Mouse (Mus musculus) neural tube, embryonic 12.5 days (tissue): ENCODE data around the gene Sbsn. TPM values are rescaled to one million over a fixed set of nuclear protein-coding genes. Genes with fewer than 3 reads are reported as not detected.

ENCODE experiments used
- ATAC-seq: fragments of 200-750 bp; cut with Nextera tagmentation; 2 replicates; pipeline ENCODE4 v1.8.0; 2017; ENCODE audit warnings: low read depth, mild to moderate bottlenecking, moderate TSS enrichment, moderate library complexity; ENCODE audit not compliant: low FRiP score
- H3K27ac ChIP-seq: fragments of 300-500 bp; sonication (generic); 2 replicates; pipeline ENCODE4 v1.5.1; 2016
- H3K27me3 ChIP-seq: fragments of 300-500 bp; sonication (generic); replicated peaks from 2 replicates; pipeline ENCODE4 v1.6.1; 2016; ENCODE audit warnings: mild to moderate bottlenecking
- H3K36me3 ChIP-seq: fragments of 300-500 bp; sonication (generic); 2 replicates; pipeline ENCODE4 v1.6.1; 2016; ENCODE audit warnings: mild to moderate bottlenecking
- H3K4me1 ChIP-seq: fragments of 300-500 bp; sonication (generic); 2 replicates; pipeline ENCODE4 v1.6.1; 2016
- H3K4me2 ChIP-seq: fragments of 300-500 bp; sonication (generic); replicated peaks from 2 replicates; pipeline ENCODE4 v1.6.1; 2016; ENCODE audit warnings: mild to moderate bottlenecking
- H3K4me3 ChIP-seq: fragments of 300-500 bp; sonication (generic); 2 replicates; pipeline ENCODE4 v1.5.1; 2016
- H3K9ac ChIP-seq: fragments of 300-500 bp; sonication (generic); 2 replicates; pipeline ENCODE4 v1.6.1; 2016; ENCODE audit warnings: mild to moderate bottlenecking
- H3K9me3 ChIP-seq: fragments of 300-500 bp; sonication (generic); 2 replicates; pipeline ENCODE4 v1.6.1; 2016; ENCODE audit warnings: mild to moderate bottlenecking
- WGBS: fragments of 180-500 bp; shearing (Covaris S2); methylation state at CpG from one replicate; pipeline ENCODE4 v1.1.7; 2016; 5-methylcytosine and 5-hydroxymethylcytosine counted together
- polyA plus RNA-seq: library from polyadenylated mRNA; unstranded; fragments of >200 nt; fragmentation: Nextera tagmentation; extraction: Ambion mirVana; gene quantifications from 2 replicates; pipeline ENCODE4 v1.2.1, GENCODE M21; 2016

The Sbsn gene
- polyA plus RNA-seq, 1 experiment from 2014 or later, result 2.6 TPM

DNA sequence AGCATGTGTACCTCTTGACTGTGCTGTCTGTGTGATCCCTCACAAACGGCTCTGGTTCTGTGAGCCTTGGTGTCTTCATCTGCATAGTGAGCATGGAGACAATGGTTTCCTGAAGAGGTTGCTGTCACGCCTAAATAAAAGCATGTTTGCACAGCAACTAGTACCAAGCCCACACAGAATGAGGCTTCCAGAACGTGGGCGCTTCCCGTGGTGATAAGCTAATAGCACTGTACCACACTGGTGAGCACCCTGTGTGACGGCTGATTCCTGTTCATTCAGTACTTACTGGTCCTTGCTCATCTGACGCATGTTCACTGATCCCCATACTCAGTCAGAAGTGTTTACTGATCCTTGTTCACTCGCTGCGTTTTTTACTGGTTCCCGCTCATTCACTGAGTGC is 38.9 kb downstream of the Sbsn start:
- Histone ChIP-seq H3K4me2 (no peak overlapping the region), H3K9me3 (no peaks in the 10 kb centered on the region), H3K36me3 (no peaks in the 10 kb centered on the region), H3K4me1 (no peaks in the 10 kb centered on the region), H3K9ac (no peak overlapping the region), H3K27ac (no peak overlapping the region), H3K27me3 (no peaks in the 10 kb centered on the region), H3K4me3 (no peak overlapping the region)
- WGBS, result 78% methylated on average over 10 of the region's 10 CpGs
- no peak for ATAC-seq

DNA sequence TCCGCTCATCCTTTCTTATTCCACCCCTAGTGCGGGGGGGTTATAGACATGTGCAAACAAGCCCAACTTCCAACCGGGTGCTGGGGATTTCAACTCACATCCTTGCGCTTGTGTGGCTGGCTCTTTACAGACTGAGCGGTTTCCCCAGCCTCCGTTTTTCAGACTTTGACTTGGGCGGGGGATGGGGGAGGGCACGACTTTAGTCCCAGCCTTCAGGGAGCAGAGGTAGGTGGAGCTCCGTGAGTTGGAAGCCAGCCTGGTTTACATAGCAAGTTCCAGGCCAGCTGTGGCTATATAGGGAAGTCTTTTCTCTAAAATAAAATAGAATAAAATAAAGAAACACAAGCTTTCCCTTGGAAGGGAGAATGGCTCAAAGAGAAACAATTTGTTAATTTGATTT is 40.6 kb downstream of the Sbsn start:
- Histone ChIP-seq H3K4me3 (no peak overlapping the region), H3K36me3 (no peaks in the 10 kb centered on the region), H3K9ac (no peak overlapping the region), H3K27ac (no peak overlapping the region), H3K27me3 (no peaks in the 10 kb centered on the region), H3K4me2 (no peak overlapping the region), H3K4me1 (no peaks in the 10 kb centered on the region), H3K9me3 (no peaks in the 10 kb centered on the region)
- no peak for ATAC-seq
- WGBS, result 32% methylated on average over 9 of the region's 9 CpGs

DNA sequence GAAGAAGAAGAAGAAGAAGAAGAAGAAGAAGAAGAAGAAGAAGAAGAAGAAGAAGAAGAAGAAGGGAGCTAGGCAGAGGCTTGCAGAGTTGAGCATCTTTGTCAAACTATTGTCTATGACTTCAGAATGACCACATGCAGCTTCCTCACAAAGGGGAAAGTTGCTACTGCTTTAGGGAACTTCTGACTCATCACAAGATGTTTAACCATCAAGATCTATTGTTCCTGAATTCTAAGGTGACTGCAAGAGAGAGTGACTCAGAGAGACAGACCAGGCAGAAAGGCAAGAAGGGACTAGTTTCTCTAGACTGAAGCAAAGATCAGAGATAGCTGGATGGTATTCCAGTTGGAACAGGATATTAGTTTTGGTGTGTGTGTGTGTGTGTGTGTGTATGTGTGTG is 43.6 kb downstream of the Sbsn start:
- no peaks in the 10 kb centered on the region for H3K27me3 ChIP-seq
- no peak overlapping the region for H3K9ac ChIP-seq
- H3K27ac ChIP-seq, result no peak overlapping the region
- no peak overlapping the region for H3K4me2 ChIP-seq
- no peaks in the 10 kb centered on the region for H3K36me3 ChIP-seq
- H3K4me1 ChIP-seq, result no peaks in the 10 kb centered on the region
- peaks cover 5% of the 10 kb centered on the region; the same call in 1 of the 2 replicates for H3K9me3 ChIP-seq
- no peak overlapping the region for H3K4me3 ChIP-seq
- no peak for ATAC-seq

DNA sequence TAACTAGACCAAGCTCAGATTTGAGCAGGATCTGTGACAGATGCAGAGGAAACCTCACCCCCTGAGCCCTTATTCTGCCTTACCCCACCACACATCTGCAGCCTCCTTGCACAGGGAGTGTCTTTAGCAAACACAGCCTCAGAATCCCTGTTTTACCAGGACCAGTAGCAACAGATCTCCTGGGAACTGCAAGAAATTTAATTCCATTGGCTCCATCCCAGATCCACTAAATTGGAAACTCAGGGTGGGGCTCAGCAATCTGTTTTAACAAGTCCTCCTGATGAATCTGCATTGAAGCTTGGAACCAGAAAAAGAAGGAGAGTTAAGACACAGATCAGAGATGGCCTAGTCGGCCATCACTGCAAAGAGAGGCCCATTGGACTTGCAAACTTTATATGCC is 45.5 kb downstream of the Sbsn start:
- Histone ChIP-seq H3K27ac (no peak overlapping the region), H3K4me3 (no peak overlapping the region), H3K4me1 (no peaks in the 10 kb centered on the region), H3K4me2 (no peak overlapping the region), H3K27me3 (no peaks in the 10 kb centered on the region), H3K9me3 (peaks cover 8% of the 10 kb centered on the region; the same call in 1 of the 2 replicates), H3K9ac (no peak overlapping the region), H3K36me3 (no peaks in the 10 kb centered on the region)
- ATAC-seq, result no peak
- 74% methylated on average over 1 of the region's 1 CpGs for WGBS

DNA sequence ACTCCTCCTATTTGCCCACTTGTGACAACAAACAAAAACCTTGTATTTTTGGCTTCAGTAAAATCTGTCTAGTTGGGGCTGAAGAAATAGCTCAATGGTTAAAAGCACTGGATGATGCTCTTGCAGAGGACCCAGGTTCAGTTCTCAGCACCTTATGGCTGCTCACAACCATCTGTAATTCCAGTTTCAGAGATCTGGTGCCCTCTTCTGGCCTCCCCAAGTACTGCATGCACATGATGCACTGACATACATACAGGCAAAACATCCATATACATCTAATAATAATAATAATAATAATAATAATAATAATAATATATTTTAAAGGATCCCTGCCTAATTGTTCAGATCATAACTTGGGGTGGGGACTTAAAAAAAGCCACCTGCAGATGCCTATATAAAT is 49.4 kb downstream of the Sbsn start:
- Histone ChIP-seq H3K4me1 (no peaks in the 10 kb centered on the region), H3K4me2 (no peak overlapping the region), H3K9me3 (peaks cover 14% of the 10 kb centered on the region; the same call in 1 of the 2 replicates), H3K36me3 (no peaks in the 10 kb centered on the region), H3K27me3 (no peaks in the 10 kb centered on the region), H3K27ac (no peak overlapping the region), H3K9ac (no peak overlapping the region), H3K4me3 (no peak overlapping the region)
- ATAC-seq, result no peak

DNA sequence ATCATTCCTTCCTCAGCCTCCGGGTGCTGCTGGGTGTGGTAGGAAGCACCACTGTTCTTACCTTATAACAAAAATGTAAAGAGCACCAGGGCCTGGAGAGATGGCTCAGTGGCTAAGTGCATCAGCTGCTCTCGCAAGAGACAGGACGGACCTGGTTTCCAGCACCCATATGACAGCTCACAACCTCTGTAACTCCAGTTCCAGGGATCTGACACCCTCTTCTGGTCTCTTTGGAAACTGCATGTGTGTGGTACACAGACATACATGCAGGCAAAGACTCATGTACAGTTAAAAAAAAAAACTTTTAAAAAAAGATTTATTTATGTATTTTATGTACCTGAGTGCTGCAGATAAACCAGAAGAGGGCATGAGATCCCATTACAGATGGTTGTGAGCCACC is 52.0 kb downstream of the Sbsn start:
- Histone ChIP-seq H3K9me3 (peaks cover 14% of the 10 kb centered on the region; the same call in 1 of the 2 replicates), H3K27me3 (no peaks in the 10 kb centered on the region), H3K4me1 (no peaks in the 10 kb centered on the region), H3K36me3 (no peaks in the 10 kb centered on the region), H3K4me3 (no peak overlapping the region), H3K9ac (no peak overlapping the region), H3K4me2 (no peak overlapping the region), H3K27ac (no peak overlapping the region)
- no peak for ATAC-seq
- 94% methylated on average over 3 of the region's 3 CpGs for WGBS

DNA sequence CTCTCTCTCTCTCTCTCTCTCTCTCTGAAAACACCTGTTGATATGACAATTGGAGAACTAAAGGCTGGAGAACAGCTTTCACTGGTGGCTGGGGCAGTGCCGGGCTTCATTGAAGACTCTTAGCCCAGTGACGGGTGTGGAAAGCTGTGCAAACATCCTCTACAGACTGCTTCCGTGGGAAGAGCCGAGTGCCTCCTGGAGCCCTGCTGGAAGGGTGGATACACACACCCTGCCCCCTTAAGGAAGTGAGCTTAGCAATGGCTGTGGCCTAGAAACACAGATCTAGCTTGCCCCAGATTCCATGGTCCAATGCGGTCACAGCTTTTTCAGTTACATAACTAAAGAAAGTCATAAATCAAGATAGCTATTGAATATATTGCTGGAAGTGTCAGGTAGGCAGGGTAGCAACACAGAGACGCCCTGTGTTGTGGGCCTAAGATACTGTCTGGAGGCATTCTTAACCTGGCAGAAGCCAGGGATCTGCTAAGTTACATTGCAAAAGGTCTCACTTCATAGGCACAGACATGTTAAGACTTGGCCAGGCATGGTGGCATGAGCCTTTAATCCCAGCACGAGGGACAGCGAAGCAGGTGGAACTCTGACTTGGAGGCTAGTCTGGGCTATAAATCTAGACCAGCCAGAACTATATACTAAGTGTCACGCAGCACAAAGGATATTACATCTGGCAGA is 52.9 kb downstream of the Sbsn start:
- no peak overlapping the region for H3K4me2 ChIP-seq
- no peak for ATAC-seq
- 85% methylated on average over 9 of the region's 9 CpGs for WGBS

More for the DNA sequence above, 52.9 kb downstream of the Sbsn start:
- Histone ChIP-seq H3K27me3 (no peaks in the 10 kb centered on the region), H3K9ac (no peak overlapping the region), H3K9me3 (peaks cover 14% of the 10 kb centered on the region; the same call in 1 of the 2 replicates), H3K36me3 (no peaks in the 10 kb centered on the region), H3K4me1 (no peaks in the 10 kb centered on the region), H3K27ac (no peak overlapping the region), H3K4me3 (no peak overlapping the region)

Other genes with a start within 250 kb of the Sbsn start
- 78.3 and 90.0 TPM in 2 replicates for gene Arhgap33, start 216.4 kb upstream of the Sbsn start, polyA plus RNA-seq
- gene Hspb6, start 199.3 kb upstream of the Sbsn start, polyA plus RNA-seq, result 5.4 and 6.0 TPM in 2 replicates
- 9.7 and 11.0 TPM in 2 replicates for gene Proser3, start 199.2 kb upstream of the Sbsn start, polyA plus RNA-seq
- 52.8 and 53.4 TPM in 2 replicates for gene Lin37, start 191.6 kb upstream of the Sbsn start, polyA plus RNA-seq
- 83.8 and 87.9 TPM in 2 replicates for gene U2af1l4, start 188.2 kb upstream of the Sbsn start, polyA plus RNA-seq
- gene Gm49396, start 188.1 kb upstream of the Sbsn start, polyA plus RNA-seq, result 16.2 and 17.1 TPM in 2 replicates
- 137 and 143 TPM in 2 replicates for gene Psenen, start 187.8 kb upstream of the Sbsn start, polyA plus RNA-seq
- 4.1 and 5.7 TPM in 2 replicates for gene Igflr1, start 186.0 kb upstream of the Sbsn start, polyA plus RNA-seq
- 12.2 and 13.7 TPM in 2 replicates for gene Kmt2b, start 162.7 kb upstream of the Sbsn start, polyA plus RNA-seq
- 0.22 and 0.47 TPM in 2 replicates for gene Zbtb32, start 152.6 kb upstream of the Sbsn start, polyA plus RNA-seq
- 1.6 and 1.9 TPM in 2 replicates for gene Upk1a, start 138.6 kb upstream of the Sbsn start, polyA plus RNA-seq
- gene Cox6b1, start 125.3 kb upstream of the Sbsn start, polyA plus RNA-seq, result 912 and 934 TPM in 2 replicates
- not detected in 2 replicates for gene Etv2, start 115.6 kb upstream of the Sbsn start, polyA plus RNA-seq
- gene Rbm42, start 101.2 kb upstream of the Sbsn start, polyA plus RNA-seq, result 163 and 167 TPM in 2 replicates
- gene Haus5, start 86.5 kb upstream of the Sbsn start, polyA plus RNA-seq, result 39.5 and 45.2 TPM in 2 replicates
- not detected in 2 replicates for gene Pmis2, start 79.9 kb upstream of the Sbsn start, polyA plus RNA-seq
- gene 2200002J24Rik, start 52.5 kb upstream of the Sbsn start, polyA plus RNA-seq, result not detected in 2 replicates
- gene Atp4a, start 39.3 kb upstream of the Sbsn start, polyA plus RNA-seq, result 1.3 and 2.0 TPM in 2 replicates
- gene Tmem147, start 21.9 kb upstream of the Sbsn start, polyA plus RNA-seq, result 185 and 194 TPM in 2 replicates
- gene Gapdhs, start 7.8 kb upstream of the Sbsn start, polyA plus RNA-seq, result 1.4 and 1.5 TPM in 2 replicates
- gene Dmkn, start 12.3 kb downstream of the Sbsn start, polyA plus RNA-seq, result 0.24 and 0.38 TPM in 2 replicates
- gene Krtdap, start 36.4 kb downstream of the Sbsn start, polyA plus RNA-seq, result not detected in 2 replicates
- 0.08 TPM in 1 of 2 replicates, not detected in the other for gene Ffar2, start 72.3 kb downstream of the Sbsn start, polyA plus RNA-seq
- not detected in 2 replicates for gene Ffar3, start 104.7 kb downstream of the Sbsn start, polyA plus RNA-seq
- gene Ffar1, start 110.1 kb downstream of the Sbsn start, polyA plus RNA-seq, result not detected in 2 replicates
- gene Cd22, start 128.9 kb downstream of the Sbsn start, polyA plus RNA-seq, result 0.05 TPM in 1 of 2 replicates, not detected in the other
- 0.79 and 1.2 TPM in 2 replicates for gene Mag, start 163.4 kb downstream of the Sbsn start, polyA plus RNA-seq
- not detected in 2 replicates for gene Hamp2, start 173.2 kb downstream of the Sbsn start, polyA plus RNA-seq
- gene Hamp, start 192.6 kb downstream of the Sbsn start, polyA plus RNA-seq, result not detected in 2 replicates
- 32.0 and 38.8 TPM in 2 replicates for gene Usf2, start 205.3 kb downstream of the Sbsn start, polyA plus RNA-seq
- 15.4 and 17.0 TPM in 2 replicates for gene Lsr, start 222.0 kb downstream of the Sbsn start, polyA plus RNA-seq
- 0.42 and 0.46 TPM in 2 replicates for gene Fam187b, start 222.3 kb downstream of the Sbsn start, polyA plus RNA-seq